Mouse (Mus musculus) cerebellum, adult 9-11 months (tissue): ENCODE data around the gene Kcnh4.

Source experiments
- DNase-seq: peaks from one replicate; pipeline ENCODE4 v3.0.0; 2022

The Kcnh4 gene

DNA sequence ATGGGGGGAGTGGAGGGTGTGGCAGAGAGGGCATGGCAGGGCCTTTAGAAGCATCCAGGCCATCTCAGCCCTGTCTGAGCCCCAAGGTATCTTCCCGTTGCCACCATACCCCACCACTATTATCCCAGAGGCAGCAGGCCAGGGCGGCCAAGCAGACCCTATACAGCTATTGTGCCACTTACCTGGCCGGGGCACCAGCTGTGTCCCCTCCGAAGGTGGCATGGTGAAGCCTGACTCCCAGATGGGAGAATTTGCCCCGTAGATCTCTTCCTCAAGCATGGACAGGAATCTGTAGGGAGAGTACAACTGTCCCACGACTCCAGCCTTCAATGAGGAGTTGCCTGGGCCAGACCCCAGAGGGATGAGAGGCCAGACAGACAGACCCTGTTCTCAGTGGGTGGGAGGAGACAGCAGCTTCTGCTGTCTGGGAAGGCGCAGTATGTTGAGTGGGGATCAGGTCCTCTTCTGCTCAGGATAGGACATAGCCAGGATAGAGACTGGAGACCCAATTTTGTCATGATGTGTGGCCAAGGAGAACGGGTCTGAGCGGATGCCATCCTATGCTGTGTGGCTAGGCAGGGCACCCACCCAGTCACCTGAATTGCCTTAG is 50.4 kb downstream of the Kcnh4 start:
- DNase-seq: no peak

DNA sequence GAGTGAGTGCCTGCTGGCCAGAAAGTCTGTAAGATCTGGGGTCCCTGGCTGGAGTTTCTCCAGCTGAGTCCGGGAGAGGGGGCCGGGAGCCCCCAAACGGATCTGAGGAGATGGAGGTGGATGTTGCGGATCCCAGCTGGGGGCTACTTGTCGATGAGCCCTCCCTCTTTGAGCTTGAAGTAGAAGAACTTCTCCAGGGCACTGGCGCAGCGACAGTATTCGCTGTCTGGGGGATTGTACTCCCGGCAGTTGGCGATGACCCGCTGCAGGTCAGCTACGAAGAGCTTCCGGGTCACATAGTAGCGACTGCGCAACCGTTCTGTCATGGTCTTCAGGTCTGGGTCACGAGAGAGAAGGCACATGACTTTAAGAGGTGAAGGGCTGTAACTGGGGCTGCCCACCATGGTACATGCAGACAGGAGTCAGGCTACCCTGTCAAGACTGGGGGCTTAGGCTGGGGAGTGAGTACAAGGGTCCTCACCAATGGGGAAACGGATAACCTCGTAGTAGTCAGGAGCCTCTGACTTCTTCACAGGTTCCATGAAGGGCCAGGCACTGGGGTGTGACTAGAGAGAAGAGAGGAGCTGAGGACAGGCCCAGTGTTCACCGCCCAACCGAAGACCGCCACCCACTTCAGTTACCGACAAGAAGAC is 54.5 kb downstream of the Kcnh4 start:
- no peak for DNase-seq

DNA sequence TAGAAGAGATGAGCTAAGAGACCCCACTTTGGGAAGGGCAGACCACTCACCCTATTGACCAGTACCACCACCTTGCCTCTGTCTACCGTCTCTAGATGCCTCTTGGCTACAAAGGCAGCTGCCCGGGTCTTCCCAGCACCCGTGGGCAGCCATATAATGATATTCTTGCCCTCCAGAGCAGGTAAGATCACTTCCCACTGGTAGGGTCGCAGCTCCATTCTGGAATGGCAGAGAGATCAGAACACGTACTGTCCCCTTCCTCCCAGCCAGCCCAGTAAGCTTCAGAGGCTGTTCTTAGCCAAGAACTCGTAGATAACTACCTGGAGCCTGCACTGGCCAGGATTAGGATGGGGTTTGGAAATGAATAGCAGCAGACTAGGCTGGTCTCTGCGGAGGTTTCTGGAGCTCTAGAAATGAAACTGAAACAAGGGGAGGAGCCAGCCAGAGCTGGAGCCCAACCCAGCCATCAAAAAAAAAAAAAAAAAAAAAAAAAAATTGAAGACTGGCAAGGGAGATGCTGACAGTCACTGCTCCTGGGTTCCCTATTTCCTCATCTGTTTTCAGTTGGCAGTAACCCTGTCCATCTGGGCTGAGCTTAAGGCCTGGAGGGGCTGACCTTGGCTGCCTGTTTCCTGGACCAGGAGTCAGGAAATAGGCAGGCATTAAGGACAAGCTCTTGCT is 55.8 kb downstream of the Kcnh4 start, which contains the start of gene Dhx58:
Gene Dhx58, minus strand, starts transcription at position 421 of the 681 bp plus-strand sequence.
- DNase-seq: no peak

DNA sequence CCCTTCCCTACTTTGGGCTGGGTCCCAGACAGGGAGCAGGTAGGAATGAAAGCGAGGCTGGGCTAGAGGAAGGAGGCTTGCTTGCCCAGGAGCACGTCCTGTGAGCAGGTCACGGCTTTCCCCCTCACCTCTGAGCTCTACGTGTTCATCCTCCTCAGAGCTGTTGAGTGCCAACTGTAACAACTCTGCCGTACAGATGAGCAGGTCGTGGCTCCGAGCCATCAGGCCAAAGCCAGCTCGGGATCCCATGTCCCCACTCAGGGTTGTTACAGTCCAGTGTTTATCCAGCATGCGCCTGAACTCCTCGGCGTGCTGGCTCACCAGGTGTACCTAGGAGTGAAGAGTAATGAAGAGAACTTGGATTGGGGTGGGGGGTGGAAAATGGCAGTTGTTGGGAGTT is 56.4 kb downstream of the Kcnh4 start:
- DNase-seq: no peak

DNA sequence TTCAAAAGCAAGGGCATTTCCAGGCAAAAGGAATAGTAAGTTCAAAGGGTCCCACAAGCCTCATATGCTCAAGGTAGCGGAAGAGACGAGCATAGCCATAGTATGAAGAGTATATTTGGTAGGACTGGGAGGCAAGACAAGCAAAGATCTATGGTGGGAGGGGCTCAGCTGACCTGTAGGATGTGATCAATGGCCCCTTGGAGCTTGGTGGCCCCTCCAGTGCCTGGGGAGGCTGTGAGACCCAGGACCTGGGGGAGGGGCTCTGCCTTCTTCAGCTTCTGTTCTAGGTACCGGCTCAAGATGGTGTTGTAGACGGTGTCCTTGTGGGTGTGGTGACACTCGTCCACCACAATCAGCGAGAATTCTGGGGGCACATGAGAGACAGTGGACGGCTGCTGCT is 56.8 kb downstream of the Kcnh4 start:
- DNase-seq: no peak

DNA sequence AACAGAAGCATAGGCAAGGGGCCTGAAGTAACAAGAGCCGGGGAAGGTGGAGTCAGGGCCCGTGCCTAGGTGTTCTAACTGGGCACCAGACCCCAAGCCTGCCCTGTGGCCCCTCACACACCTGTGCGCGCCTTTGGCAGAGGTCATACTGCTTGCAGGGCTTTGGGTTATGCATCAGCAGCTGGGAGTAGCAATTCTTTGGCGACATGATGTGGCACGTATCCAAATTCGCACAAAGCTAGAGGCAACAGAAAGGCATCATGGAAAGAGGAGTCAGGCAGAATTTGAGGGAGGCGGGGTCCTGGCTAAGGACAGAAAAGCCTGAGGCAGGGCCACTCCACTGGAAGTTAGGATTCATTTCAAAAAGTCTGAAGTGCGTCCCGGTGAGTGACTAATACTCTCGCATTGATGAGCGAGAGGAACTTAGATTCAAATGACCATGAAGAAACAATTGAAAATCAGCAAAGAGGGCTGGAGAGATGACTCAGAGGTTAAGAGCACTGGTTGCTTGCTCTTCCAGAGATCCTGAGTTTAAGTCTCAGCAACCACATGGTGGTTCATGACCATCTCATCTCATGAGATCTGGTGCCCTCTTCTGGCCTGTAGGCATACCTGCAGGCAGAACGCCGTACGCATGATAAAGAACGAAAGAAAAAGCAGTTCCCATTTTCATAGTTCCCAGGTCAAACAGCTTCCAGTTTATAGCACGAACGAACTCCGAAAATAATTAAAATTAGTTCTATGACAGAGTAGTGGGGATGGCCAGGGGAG is 57.5 kb downstream of the Kcnh4 start:
- DNase-seq: peak; percentile 50

DNA sequence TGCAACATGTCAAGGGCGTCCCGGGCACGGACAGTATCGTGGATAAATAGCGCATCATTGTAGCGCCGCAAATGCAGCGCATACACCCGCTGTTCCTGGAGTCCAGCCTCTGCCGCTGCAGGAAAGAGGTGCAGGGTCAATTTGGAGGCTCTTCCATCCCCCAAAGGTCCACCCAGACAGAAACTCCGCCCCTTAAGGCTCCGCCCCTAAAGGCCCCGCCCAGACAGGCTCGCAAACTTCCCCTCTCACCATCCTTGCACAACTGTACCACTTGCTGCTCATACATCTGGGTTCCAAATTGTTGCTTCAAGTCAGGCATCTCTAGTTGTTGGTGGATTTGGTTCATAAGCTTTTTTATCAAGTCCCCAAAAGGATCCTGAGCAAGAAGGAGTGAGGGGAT is 58.4 kb downstream of the Kcnh4 start:
- DNase-seq: no peak

DNA sequence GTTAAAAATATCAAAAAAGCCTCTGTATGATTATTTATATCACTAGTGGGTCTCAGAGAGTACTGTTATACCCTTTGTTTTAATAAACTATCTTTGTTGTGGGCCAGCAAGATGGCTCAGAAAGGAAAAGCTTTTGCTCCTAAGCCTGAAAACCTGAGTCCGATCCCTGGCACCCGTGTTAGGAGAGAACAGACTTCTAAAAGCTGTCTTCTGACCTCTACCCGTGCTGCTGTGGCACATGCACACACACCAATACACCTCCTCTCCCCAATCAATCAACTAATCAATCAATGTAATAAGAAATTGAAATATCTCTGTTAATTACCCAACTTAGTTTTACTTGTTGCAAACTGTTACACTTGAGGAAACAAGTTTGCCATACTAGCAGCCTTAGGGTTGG is 59.0 kb downstream of the Kcnh4 start:
- DNase-seq: no peak

DNA sequence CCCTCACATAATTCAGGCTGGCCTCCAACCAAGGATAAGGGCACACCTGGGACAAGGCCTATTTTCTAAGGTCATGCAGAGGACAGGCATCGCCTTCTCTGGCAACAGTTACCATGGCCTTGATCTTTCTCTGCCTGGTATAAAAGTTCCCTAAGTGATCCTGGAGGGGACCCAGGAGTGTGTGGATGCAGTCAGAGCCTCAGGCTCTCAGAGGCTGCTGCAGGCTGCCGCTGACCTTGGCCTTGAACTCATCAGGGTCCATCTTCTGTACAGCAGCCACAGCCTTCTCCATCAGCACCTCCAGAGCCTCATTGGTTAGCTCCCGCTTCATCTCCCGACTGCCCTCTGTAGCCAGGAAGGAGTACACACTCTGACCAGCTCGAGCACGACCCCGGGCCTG is 61.8 kb downstream of the Kcnh4 start:
- DNase-seq: no peak

DNA sequence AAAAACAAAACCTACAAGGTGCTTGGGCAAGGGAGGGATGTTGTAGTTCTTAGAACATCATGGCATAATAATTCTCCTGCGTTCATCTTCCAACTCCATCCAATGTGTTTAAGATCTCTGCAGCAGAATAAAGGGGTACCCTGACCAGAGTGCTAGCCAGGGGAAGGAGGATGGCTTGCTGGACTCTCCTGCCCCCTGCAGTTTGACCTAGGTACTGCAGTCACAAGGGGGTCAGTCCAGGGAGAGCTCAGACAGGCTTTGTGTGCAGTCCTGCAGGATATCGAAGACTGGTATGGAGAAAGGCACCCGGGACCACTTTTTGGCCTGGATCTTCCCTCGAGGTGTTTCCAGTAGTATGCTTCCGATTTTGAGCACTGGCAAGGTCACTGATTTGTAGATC is 64.8 kb downstream of the Kcnh4 start:
- DNase-seq: peak; percentile 62

DNA sequence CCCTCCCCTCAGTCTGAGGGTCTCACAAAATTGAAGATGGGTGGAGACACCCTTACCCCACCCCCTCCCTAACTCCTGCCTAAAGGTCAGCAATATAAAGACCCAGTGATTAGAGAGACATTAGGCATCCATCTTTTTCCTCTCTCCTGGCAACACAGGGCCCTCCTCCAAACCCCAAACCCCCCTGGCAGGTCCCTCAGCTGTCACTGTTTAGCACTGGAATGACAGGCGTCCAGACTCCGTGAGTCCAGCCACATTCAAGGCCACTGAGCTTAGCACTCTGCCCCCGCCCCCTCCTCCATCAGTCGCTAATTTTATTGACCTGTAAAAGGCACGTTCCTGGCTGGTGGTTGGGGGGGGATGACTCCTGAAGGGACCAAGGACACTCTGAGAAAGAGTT is 66.6 kb downstream of the Kcnh4 start:
- no peak for DNase-seq

DNA sequence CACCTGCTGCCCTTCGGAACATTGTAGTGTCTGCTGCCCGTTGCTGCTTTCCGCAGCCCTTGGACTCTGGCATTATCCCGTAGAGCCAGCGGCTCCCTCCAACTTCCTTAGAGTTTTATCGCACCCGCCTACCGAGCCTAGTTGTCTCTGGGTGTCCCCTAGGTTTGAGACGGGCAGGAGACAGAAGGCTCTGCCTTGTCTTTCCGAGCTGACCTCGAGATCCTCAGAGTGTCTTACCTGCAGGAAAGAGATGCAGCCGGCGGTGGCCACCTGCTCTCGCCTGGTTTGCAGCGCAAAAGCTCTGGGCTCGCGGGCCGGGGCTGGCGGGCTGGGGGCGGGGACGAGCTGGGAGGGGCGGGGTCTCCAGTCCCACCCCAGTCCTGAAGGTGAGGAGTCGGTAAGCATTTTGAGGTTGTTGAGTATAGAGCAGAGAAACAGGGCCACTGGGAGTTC is 67.6 kb downstream of the Kcnh4 start, which contains the start of gene Zfp385c:
Gene Zfp385c, minus strand, starts transcription at position 292 of the 453 bp plus-strand sequence.
- no peak for DNase-seq

DNA sequence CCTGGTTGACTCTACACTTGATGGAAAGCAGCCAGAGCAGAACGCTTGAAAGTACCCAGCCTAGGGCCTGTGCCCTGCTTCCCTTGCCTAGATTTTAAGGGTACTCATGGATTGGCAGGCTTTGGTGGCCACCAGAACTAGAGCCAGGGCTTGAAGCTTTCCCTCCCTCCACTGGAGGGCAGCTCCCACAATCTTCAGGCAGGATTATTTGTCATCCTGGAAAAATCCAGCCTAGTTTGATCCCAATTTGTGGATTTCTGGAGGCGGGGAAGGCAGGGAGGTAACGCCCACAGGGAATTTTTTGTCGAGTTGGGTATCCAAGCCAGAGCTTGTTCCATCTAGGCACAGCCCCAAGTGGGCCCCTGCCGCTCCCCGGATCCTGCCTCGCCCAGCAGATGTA is 69.4 kb downstream of the Kcnh4 start:
- no peak for DNase-seq
